8 mouse cellular contexts compared by ENCODE assay signal in genomic region chr19:58911386-58911785, GRCm38 (mm10). TPM values are rescaled to one million over a fixed set of nuclear protein-coding genes. Genes with fewer than 3 reads are reported as not detected.
DNase-seq lines count a peak whose midpoint lies in the region; ATAC-seq and TF ChIP-seq lines count a peak whose summit lies in the region.

No protein-coding gene starts in this region.

- no peak overlapping the region for H3K4me3 ChIP-seq in G1E (ENCODE audit: low read depth, low read length)
- H3K4me3 ChIP-seq in forebrain, postnatal 0 days (ENCODE audit: low read depth, low read length): peak overlapping the region; percentile 37
- H3K4me3 ChIP-seq in lung, embryonic 15.5 days: peak overlapping the region; percentile 43

- H3K27me3 ChIP-seq in G1E (ENCODE audit: insufficient read depth, low read length): peaks cover 3% of the 10 kb centered on the region; the same call in 1 of the 2 replicates
- H3K27me3 ChIP-seq in forebrain, postnatal 0 days (ENCODE audit: insufficient read depth, low read length): no peaks in the 10 kb centered on the region; the same call in 1 of the 2 replicates
- H3K27me3 ChIP-seq in lung, embryonic 15.5 days: no peaks in the 10 kb centered on the region; the same call in 1 of the 2 replicates

- H3K9me3 ChIP-seq in G1E (replicated peaks): no peaks in the 10 kb centered on the region
- no peaks in the 10 kb centered on the region for H3K9me3 ChIP-seq in forebrain, postnatal 0 days (ENCODE audit: low read length)
- H3K9me3 ChIP-seq in lung, embryonic 15.5 days: no peaks in the 10 kb centered on the region

- H3K4me1 ChIP-seq in G1E (ENCODE audit: insufficient read depth, low read depth, low read length): 0 out of 2 replicates have a peak, but pooled peaks cover 3% of the 10 kb centered on the region
- no peaks in the 10 kb centered on the region for H3K4me1 ChIP-seq in forebrain, postnatal 0 days (ENCODE audit: insufficient read depth)
- H3K4me1 ChIP-seq in lung, embryonic 15.5 days: peaks cover 7% of the 10 kb centered on the region

- H3K36me3 ChIP-seq in G1E (replicated peaks): no peaks in the 10 kb centered on the region
- no peaks in the 10 kb centered on the region for H3K36me3 ChIP-seq in forebrain, postnatal 0 days (ENCODE audit: insufficient read depth)
- H3K36me3 ChIP-seq in lung, embryonic 15.5 days: no peaks in the 10 kb centered on the region

- peak; percentile 24 for DNase-seq in G1E (ENCODE audit: low spot score)
- DNase-seq in brain, embryonic 18.5 days (ENCODE audit: low read depth, low spot score): peak; percentile 49
- peak; percentile 92 for DNase-seq in forebrain, postnatal 0 days
- peak; percentile 48 to 76 for DNase-seq in layer of hippocampus, adult 8-10 months (ENCODE audit: low spot score in 2 of 2)
- DNase-seq in retina, embryonic 14.5 days (ENCODE audit: low spot score): peak; percentile 93
- peak; percentile 54 to 57 for DNase-seq in urinary bladder, postnatal 36 days (ENCODE audit: low spot score in 2 of 2)

- 7% methylated on average over 9 of the region's 9 CpGs for WGBS in forebrain, postnatal 0 days
- 11% methylated on average over 9 of the region's 9 CpGs for WGBS in lung, embryonic 15.5 days

- H3K4me2 ChIP-seq in forebrain, postnatal 0 days (ENCODE audit: low read depth): peak overlapping the region; percentile 56
- H3K4me2 ChIP-seq in lung, embryonic 15.5 days: peak overlapping the region; percentile 67

- H3K9ac ChIP-seq in forebrain, postnatal 0 days: peak overlapping the region; percentile 44
- peak overlapping the region; percentile 20; the same call in 1 of the 2 replicates for H3K9ac ChIP-seq in lung, embryonic 15.5 days

- TF ChIP-seq CTCF in G1E (IDR thresholded peaks at IDR 0.05; ENCODE audit: low read depth, low read length): 0 out of 2 replicates have a peak, but pooled peaks have one; percentile 11
- TF ChIP-seq CTCF in forebrain, postnatal 0 days (IDR thresholded peaks at IDR 0.05; ENCODE audit: low read depth): peak; percentile 88

- no peak for ATAC-seq in G1E (ENCODE audit: extremely low read depth, insufficient number of reproducible peaks, low FRiP score, poor library complexity, severe bottlenecking)
- peak; percentile 85 for ATAC-seq in forebrain, postnatal 0 days
- peak; percentile 60 to 73; a peak in 2 of 4 replicates for ATAC-seq in hematopoietic stem cell, adult 5-6 weeks (replicated peaks in 1 of 2; ENCODE audit: insufficient read depth in 1 of 2, low FRiP score in 2 of 2, low TSS enrichment in 1 of 2, low read depth in 1 of 2, poor library complexity in 2 of 2, severe bottlenecking in 2 of 2)
- peak; percentile 46; the same call in 1 of the 2 replicates for ATAC-seq in lung, embryonic 15.5 days (ENCODE audit: borderline replicate concordance, extremely low read depth, low FRiP score, low TSS enrichment)

- H3K27ac ChIP-seq in forebrain, postnatal 0 days (ENCODE audit: low read depth, low read length): peak overlapping the region; percentile 45; the same call in 1 of the 2 replicates
- H3K27ac ChIP-seq in lung, embryonic 15.5 days: peak overlapping the region; percentile 45; the same call in 1 of the 2 replicates

RNA-seq across cellular contexts. Expression of gene Eno4, which starts 31.8 kb away (rescaled TPM):
- total RNA-seq in G1E (2014; fragmentation: Nextera tagmentation) (not detected in 2 replicates), G1E (2017) (0.05 and 0.23 TPM in 2 replicates)
- 0.11 TPM in 2 replicates for polyA plus RNA-seq in G1E (2012)
- total RNA-seq in forebrain, postnatal 0 days (2014; rRNA removed): 0.92 and 2.0 TPM in 2 replicates
- 1.0 and 2.0 TPM in 2 replicates for polyA plus RNA-seq in forebrain, postnatal 0 days (2015; fragmentation: Nextera tagmentation; extraction: Ambion mirVana)
- not detected in 2 replicates for total RNA-seq in hematopoietic stem cell, adult 5-6 weeks (2017)
- total RNA-seq in layer of hippocampus, adult 8-10 months (2022): 1 to 10 TPM; 1.8 to 2.2 (median 1.9) TPM
- polyA plus RNA-seq in lung, embryonic 15.5 days (2015; fragmentation: Nextera tagmentation; extraction: Ambion mirVana): 1.3 and 1.4 TPM in 2 replicates

RNA-seq across cellular contexts. Expression of gene Hspa12a, which starts 32.1 kb away (rescaled TPM):
- total RNA-seq in G1E (2014; fragmentation: Nextera tagmentation) (not detected in 2 replicates), G1E (2017) (0.58 and 1.3 TPM in 2 replicates)
- not detected in 2 replicates for polyA plus RNA-seq in G1E (2012)
- 53.7 and 75.8 TPM in 2 replicates for total RNA-seq in forebrain, postnatal 0 days (2014; rRNA removed)
- polyA plus RNA-seq in forebrain, postnatal 0 days (2015; fragmentation: Nextera tagmentation; extraction: Ambion mirVana): 45.5 and 52.6 TPM in 2 replicates
- total RNA-seq in hematopoietic stem cell, adult 5-6 weeks (2017): not detected in 2 replicates
- total RNA-seq in layer of hippocampus, adult 8-10 months (2022): 100 to 1,000 TPM; 203 to 270 (median 244) TPM
- polyA plus RNA-seq in lung, embryonic 15.5 days (2015; fragmentation: Nextera tagmentation; extraction: Ambion mirVana): 4.4 and 5.1 TPM in 2 replicates

Comparison
In these comparisons a context has a peak if more than half of its experiments do, and no peak if none do; other contexts are left out.
1. DNase-seq: peak in every context shown above with its lines; median percentile 93 in retina, embryonic 14.5 days; 92 in forebrain, postnatal 0 days; 62 in layer of hippocampus, adult 8-10 months; 56 in urinary bladder, postnatal 36 days; 49 in brain, embryonic 18.5 days; 24 in G1E.
2. RNA of gene Hspa12a, which starts 32.1 kb away (total RNA-seq): 203 to 270 TPM in layer of hippocampus, adult 8-10 months and 53.7 to 75.8 TPM in forebrain, postnatal 0 days; 0.58 to 1.3 TPM in G1E and not detected in hematopoietic stem cell, adult 5-6 weeks; every median in the first group is over 10 times any median in the second.